Mouse (Mus musculus) myocyte (in vitro differentiated cells): ENCODE data around the gene Ubfd1.

Source experiments
- MAX ChIP-seq: IDR thresholded peaks from one replicate; pipeline ENCODE4 v1.6.1; 2011; ENCODE audit warnings: low read depth, mild to moderate bottlenecking, control low read depth
- POLR2A ChIP-seq: IDR thresholded peaks from one replicate; pipeline ENCODE4 v1.6.1; 2011; ENCODE audit warnings: low read depth, mild to moderate bottlenecking, control low read depth, moderate library complexity; ENCODE audit not compliant: insufficient read length
- POLR2AphosphoS2 ChIP-seq: IDR thresholded peaks from one replicate; pipeline ENCODE4 v1.6.1; 2011; ENCODE audit warnings: low read depth, control low read depth; ENCODE audit not compliant: insufficient read length
- TCF3 ChIP-seq: IDR thresholded peaks from one replicate; pipeline ENCODE4 v1.6.1; 2011; ENCODE audit warnings: low read depth, control low read depth; ENCODE audit not compliant: insufficient read length
- USF1 ChIP-seq: IDR thresholded peaks from one replicate; pipeline ENCODE4 v1.6.1; 2011; ENCODE audit warnings: low read depth, mild to moderate bottlenecking, control low read depth, moderate library complexity

GRCm38 (mm10) chr7:122081071-122081470 is 14.1 kb downstream of the Ubfd1 start:
- TF ChIP-seq USF1 (no peak), POLR2AphosphoS2 (no peak), POLR2A (no peak), MAX (no peak), TCF3 (no peak)
